Mouse (Mus musculus): ENCODE measurements around the gene Krt24. TPM values are rescaled to one million over a fixed set of nuclear protein-coding genes. Genes with fewer than 3 reads are reported as not detected.

Gene Krt24
- polyA plus RNA-seq, 1 experiment from 2014 or later, result not detected

Other genes with a start within 250 kb of the Krt24 start
- 138 and 142 TPM in 2 replicates for gene Igfbp4, start 244.0 kb downstream of the Krt24 start, polyA plus RNA-seq (2015; fragmentation: Nextera tagmentation; extraction: Ambion mirVana)
- gene Tns4, start 196.0 kb downstream of the Krt24 start, polyA plus RNA-seq (2015; fragmentation: Nextera tagmentation; extraction: Ambion mirVana), result 0.09 TPM in 1 of 2 replicates, not detected in the other
- not detected in 2 replicates for gene Ccr7, start 130.2 kb downstream of the Krt24 start, polyA plus RNA-seq (2015; fragmentation: Nextera tagmentation; extraction: Ambion mirVana)
- gene Smarce1, start 54.2 kb downstream of the Krt24 start, polyA plus RNA-seq (2015; fragmentation: Nextera tagmentation; extraction: Ambion mirVana), result 366 and 381 TPM in 2 replicates
- gene Krt222, start 41.2 kb downstream of the Krt24 start, polyA plus RNA-seq (2015; fragmentation: Nextera tagmentation; extraction: Ambion mirVana), result 2.3 and 3.3 TPM in 2 replicates
- 0.08 and 0.09 TPM in 2 replicates for gene Krt25, start 37.7 kb upstream of the Krt24 start, polyA plus RNA-seq (2015; fragmentation: Nextera tagmentation; extraction: Ambion mirVana)
- not detected in 2 replicates for gene Krt26, start 52.7 kb upstream of the Krt24 start, polyA plus RNA-seq (2015; fragmentation: Nextera tagmentation; extraction: Ambion mirVana)
- not detected in 2 replicates for gene Krt27, start 65.8 kb upstream of the Krt24 start, polyA plus RNA-seq (2015; fragmentation: Nextera tagmentation; extraction: Ambion mirVana)
- 0.14 and 0.33 TPM in 2 replicates for gene Krt28, start 89.6 kb upstream of the Krt24 start, polyA plus RNA-seq (2015; fragmentation: Nextera tagmentation; extraction: Ambion mirVana)
- 31.6 and 36.1 TPM in 2 replicates for gene Krt10, start 104.1 kb upstream of the Krt24 start, polyA plus RNA-seq (2015; fragmentation: Nextera tagmentation; extraction: Ambion mirVana)
- gene Krt12, start 137.0 kb upstream of the Krt24 start, polyA plus RNA-seq (2015; fragmentation: Nextera tagmentation; extraction: Ambion mirVana), result 0.22 and 0.23 TPM in 2 replicates
- gene Krt20, start 152.9 kb upstream of the Krt24 start, polyA plus RNA-seq (2015; fragmentation: Nextera tagmentation; extraction: Ambion mirVana), result not detected in 2 replicates
- 0.10 TPM in 1 of 2 replicates, not detected in the other for gene Krt23, start 207.9 kb upstream of the Krt24 start, polyA plus RNA-seq (2015; fragmentation: Nextera tagmentation; extraction: Ambion mirVana)
- not detected in 2 replicates for gene Krt39, start 236.1 kb upstream of the Krt24 start, polyA plus RNA-seq (2015; fragmentation: Nextera tagmentation; extraction: Ambion mirVana)

All from forebrain, embryonic 15.5 days (tissue).